ENCODE assay signal across 8 mouse cellular contexts in the genomic region with DNA sequence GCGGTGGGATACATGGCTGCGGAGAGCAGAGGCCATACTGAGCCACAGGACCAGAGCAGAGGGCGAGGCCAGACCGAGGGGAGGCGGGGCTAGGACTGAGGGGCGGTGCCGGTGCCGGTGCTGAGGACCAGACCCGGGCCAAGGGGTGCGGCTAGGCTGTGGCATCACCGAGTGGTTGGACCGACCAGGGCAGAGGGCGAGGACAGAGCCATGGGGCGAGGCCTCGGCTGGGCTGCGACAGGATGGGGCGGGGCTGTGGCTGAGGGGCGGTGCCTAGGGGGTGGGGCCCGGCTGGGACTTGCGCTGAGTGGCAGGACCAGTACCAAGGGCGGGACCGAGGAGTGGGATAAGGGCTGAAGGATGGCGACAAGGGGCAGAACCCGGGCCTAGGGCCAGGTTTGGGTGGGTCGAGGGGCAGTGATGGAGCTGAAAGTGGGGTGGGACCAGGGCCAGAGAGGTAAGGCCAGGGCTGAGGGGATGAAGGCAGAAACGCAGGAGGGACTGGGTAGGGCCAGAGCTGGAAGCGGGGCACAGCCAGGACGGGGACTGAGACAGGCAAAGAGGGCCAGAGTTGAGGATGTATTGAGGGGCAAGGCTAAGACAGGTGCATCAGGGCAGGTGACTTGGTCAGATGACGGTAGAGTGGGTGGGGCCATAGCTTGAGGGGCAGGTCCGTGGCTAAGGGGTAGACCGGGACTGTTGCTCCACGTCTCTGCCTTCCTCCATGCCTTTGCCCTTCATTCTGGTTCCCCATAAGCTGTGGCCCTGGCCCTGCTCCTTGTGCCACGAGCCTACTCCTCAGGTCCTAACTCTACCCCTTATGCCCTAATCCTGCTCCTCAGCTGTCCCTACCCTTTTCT. TPM values are rescaled to one million over a fixed set of nuclear protein-coding genes. Genes with fewer than 3 reads are reported as not detected.
A peak's percentile ranks its signal among the peaks of the same experiment; 100 is the strongest.
DNase-seq lines count a peak whose midpoint lies in the region; ATAC-seq and TF ChIP-seq lines count a peak whose summit lies in the region.
"Had no signal": no experiment of that assay in that cellular context is flagged by ENCODE, and none has a peak within 500 bp of the region (broad histone marks: within the 10 kb centered on the region; RNA-seq: fewer than 3 reads in every experiment).

No protein-coding gene starts in this region.

- H3K9ac ChIP-seq in intestine, postnatal 0 days (ENCODE audit: low read depth, low read length): no peak overlapping the region
- no peak overlapping the region for H3K9ac ChIP-seq in liver, embryonic 15.5 days

- peak overlapping the region; percentile 57 for H3K4me2 ChIP-seq in intestine, postnatal 0 days (replicated peaks; ENCODE audit: low read depth)
- peak overlapping the region; percentile 59 for H3K4me2 ChIP-seq in liver, embryonic 15.5 days

- WGBS in cerebellum, adult 2 months: 15% methylated on average over 33 of the region's 33 CpGs
- under 1% methylated on average over 31 of the region's 33 CpGs for WGBS in intestine, postnatal 0 days
- WGBS in liver, embryonic 15.5 days (ENCODE audit: insufficient replicate concordance): 2% methylated on average over 33 of the region's 33 CpGs

- H3K4me1 ChIP-seq in cerebellum, adult 2 months (ENCODE audit: control insufficient read depth, insufficient read depth, low read length): peaks cover 15% of the 10 kb centered on the region
- peaks cover 4% of the 10 kb centered on the region for H3K4me1 ChIP-seq in intestine, postnatal 0 days (replicated peaks; ENCODE audit: control insufficient read depth, insufficient read depth, low read length)
- H3K4me1 ChIP-seq in liver, embryonic 15.5 days (replicated peaks): peaks cover 28% of the 10 kb centered on the region

- H3K4me3 ChIP-seq in cerebellum, adult 2 months (replicated peaks; ENCODE audit: insufficient read depth, low read depth, low read length): no peak overlapping the region
- peak overlapping the region; percentile 24 for H3K4me3 ChIP-seq in intestine, postnatal 0 days (ENCODE audit: low read depth, low read length)
- peak overlapping the region; percentile 29 for H3K4me3 ChIP-seq in liver, embryonic 15.5 days (replicated peaks)
- H3K4me3 ChIP-seq: layer of hippocampus, adult 2 months had no signal

- peak; percentile 76 for DNase-seq in 416B (ENCODE audit: low read depth)
- peak; percentile 75 for DNase-seq in CD4-positive helper T cell, adult 2 months (ENCODE audit: low read depth, low spot score)
- peak; percentile 61 to 62 for DNase-seq in cerebellum, adult 2 months
- DNase-seq in gastrocnemius, adult 18-20 months (ENCODE audit: low spot score): peak; percentile 29
- DNase-seq in natural killer cell, adult 2 months (ENCODE audit: low spot score in 2 of 2): peak; percentile 51 to 53

- ATAC-seq in intestine, postnatal 0 days: peak; percentile 89
- ATAC-seq in liver, embryonic 15.5 days (ENCODE audit: insufficient read depth): peak; percentile 79

- TF ChIP-seq CTCF in cerebellum, adult 2 months (IDR thresholded peaks at IDR 0.05; ENCODE audit: borderline replicate concordance, insufficient read depth, low read depth, low read length): no peak
- no peak for TF ChIP-seq CTCF in intestine, postnatal 0 days (IDR thresholded peaks at IDR 0.05; ENCODE audit: low read depth)

- H3K36me3 ChIP-seq in intestine, postnatal 0 days (ENCODE audit: control insufficient read depth, insufficient read depth): no peaks in the 10 kb centered on the region
- no peaks in the 10 kb centered on the region for H3K36me3 ChIP-seq in liver, embryonic 15.5 days (replicated peaks)

- no peak overlapping the region for H3K27ac ChIP-seq in cerebellum, adult 2 months (ENCODE audit: insufficient read depth, low read length)
- H3K27ac ChIP-seq in intestine, postnatal 0 days (ENCODE audit: low read depth, low read length): no peak overlapping the region
- H3K27ac ChIP-seq in liver, embryonic 15.5 days (replicated peaks): no peak overlapping the region
- H3K27ac ChIP-seq: layer of hippocampus, adult 2 months had no signal

- no peaks in the 10 kb centered on the region for H3K9me3 ChIP-seq in intestine, postnatal 0 days (ENCODE audit: control insufficient read depth)
- H3K9me3 ChIP-seq in liver, embryonic 15.5 days (replicated peaks): no peaks in the 10 kb centered on the region

- TF ChIP-seq POLR2A in cerebellum, adult 2 months (IDR thresholded peaks at IDR 0.05; ENCODE audit: borderline replicate concordance, insufficient read depth, low read length): no peak

- H3K27me3 ChIP-seq in cerebellum, adult 2 months (ENCODE audit: control insufficient read depth, insufficient read depth, low read length): no peaks in the 10 kb centered on the region
- H3K27me3 ChIP-seq in intestine, postnatal 0 days (replicated peaks; ENCODE audit: control insufficient read depth, insufficient read depth, low read length): peaks cover 47% of the 10 kb centered on the region
- peaks cover 100% of the 10 kb centered on the region for H3K27me3 ChIP-seq in liver, embryonic 15.5 days

RNA-seq across cellular contexts. Expression of gene Nfic, which starts 9.2 kb away (rescaled TPM):
- polyA plus RNA-seq in cerebellum, adult 2 months (2012; rRNA removed): 103 and 108 TPM in 2 replicates
- total RNA-seq in gastrocnemius, adult 18-20 months (2021): 100 to 1,000 TPM; 232 to 244 TPM
- 29.2 and 35.1 TPM in 2 replicates for polyA plus RNA-seq in intestine, postnatal 0 days (2015; fragmentation: Nextera tagmentation; extraction: Ambion mirVana)
- polyA plus RNA-seq in liver, embryonic 15.5 days (2015; fragmentation: Nextera tagmentation; extraction: Ambion mirVana): 9.5 and 11.5 TPM in 2 replicates

RNA-seq across cellular contexts. Expression of gene Celf5, which starts 17.9 kb away (rescaled TPM):
- 57.3 and 60.6 TPM in 2 replicates for polyA plus RNA-seq in cerebellum, adult 2 months (2012; rRNA removed)
- under 1 TPM; 0.05 to 0.07 TPM for total RNA-seq in gastrocnemius, adult 18-20 months (2021)
- polyA plus RNA-seq in intestine, postnatal 0 days (2015; fragmentation: Nextera tagmentation; extraction: Ambion mirVana): 0.76 and 1.0 TPM in 2 replicates
- 0.02 TPM in 1 of 2 replicates, not detected in the other for polyA plus RNA-seq in liver, embryonic 15.5 days (2015; fragmentation: Nextera tagmentation; extraction: Ambion mirVana)

RNA-seq across cellular contexts. Expression of gene Ncln, which starts 31.6 kb away (rescaled TPM):
- 112 and 116 TPM in 2 replicates for polyA plus RNA-seq in cerebellum, adult 2 months (2012; rRNA removed)
- 10 to 100 TPM; 41.0 to 45.8 TPM for total RNA-seq in gastrocnemius, adult 18-20 months (2021)
- 58.6 and 61.1 TPM in 2 replicates for polyA plus RNA-seq in intestine, postnatal 0 days (2015; fragmentation: Nextera tagmentation; extraction: Ambion mirVana)
- polyA plus RNA-seq in liver, embryonic 15.5 days (2015; fragmentation: Nextera tagmentation; extraction: Ambion mirVana): 43.7 and 52.0 TPM in 2 replicates

RNA-seq across cellular contexts. Expression of gene S1pr4, which starts 35.3 kb away (rescaled TPM):
- 0.67 and 1.1 TPM in 2 replicates for polyA plus RNA-seq in cerebellum, adult 2 months (2012; rRNA removed)
- under 1 TPM; 0.71 to 0.78 TPM for total RNA-seq in gastrocnemius, adult 18-20 months (2021)
- polyA plus RNA-seq in intestine, postnatal 0 days (2015; fragmentation: Nextera tagmentation; extraction: Ambion mirVana): 0.50 and 0.74 TPM in 2 replicates
- polyA plus RNA-seq in liver, embryonic 15.5 days (2015; fragmentation: Nextera tagmentation; extraction: Ambion mirVana): 4.1 and 5.4 TPM in 2 replicates

RNA-seq across cellular contexts. Expression of gene Gna15, which starts 59.4 kb away (rescaled TPM):
- polyA plus RNA-seq in cerebellum, adult 2 months (2012; rRNA removed): 1.3 and 1.4 TPM in 2 replicates
- total RNA-seq in gastrocnemius, adult 18-20 months (2021): under 1 TPM; 0.53 to 0.57 TPM
- polyA plus RNA-seq in intestine, postnatal 0 days (2015; fragmentation: Nextera tagmentation; extraction: Ambion mirVana): 0.64 and 0.78 TPM in 2 replicates
- 4.3 and 5.6 TPM in 2 replicates for polyA plus RNA-seq in liver, embryonic 15.5 days (2015; fragmentation: Nextera tagmentation; extraction: Ambion mirVana)

Comparison
In these comparisons a context has a peak if more than half of its experiments do, and no peak if none do; other contexts are left out.
1. RNA of gene Celf5, which starts 17.9 kb away (polyA plus RNA-seq): 57.3 to 60.6 TPM in cerebellum, adult 2 months; 0.76 to 1.0 TPM in intestine, postnatal 0 days and 0.02 TPM in liver, embryonic 15.5 days; every median in the first group is over 10 times any median in the second.
2. Peak in every context shown above with its lines, with median percentiles within 50 percentile points of each other: DNase-seq.